Mouse (Mus musculus) embryo, embryonic 11 days (tissue): ENCODE measurements around the gene Supt20.
"Not testable (repeated sequence)": the region's sequence is repeated elsewhere in the genome, so short reads cannot be mapped to it uniquely, and the experiment has no call there.

ENCODE experiments used
- DNase-seq: peaks from one replicate; pipeline ENCODE4 v3.0.0-alpha.2; 2015

Gene Supt20

GRCm38 (mm10) chr3:54759211-54759610 is 66.6 kb downstream of the Supt20 start:
- no peak for DNase-seq

GRCm38 (mm10) chr3:54760321-54761115 is 67.9 kb downstream of the Supt20 start:
- DNase-seq, result no peak

- DNase-seq, result peak; percentile 3
These were observed 68.7 kb downstream of the Supt20 start for GRCm38 (mm10) chr3:54761258-54761657.

GRCm38 (mm10) chr3:54764418-54764817 is 71.8 kb downstream of the Supt20 start:
- DNase-seq, result peak; percentile 19

- not testable (repeated sequence) for DNase-seq
These were observed 72.9 kb downstream of the Supt20 start for GRCm38 (mm10) chr3:54765521-54765920.

- DNase-seq, result peak; percentile 10
These were observed 73.4 kb downstream of the Supt20 start for GRCm38 (mm10) chr3:54766034-54766433.

GRCm38 (mm10) chr3:54766811-54767210 is 74.2 kb downstream of the Supt20 start:
- DNase-seq, result no peak

- DNase-seq, result no peak
These were observed 76.0 kb downstream of the Supt20 start for GRCm38 (mm10) chr3:54768592-54768991.

GRCm38 (mm10) chr3:54769349-54770275 is 77.0 kb downstream of the Supt20 start:
- DNase-seq, result no peak

GRCm38 (mm10) chr3:54773613-54774012 is 81.0 kb downstream of the Supt20 start:
- DNase-seq, result no peak

GRCm38 (mm10) chr3:54775989-54776631 is 83.5 kb downstream of the Supt20 start:
- DNase-seq, result no peak
